18 mouse cellular contexts compared by ENCODE assay signal in the genomic region with DNA sequence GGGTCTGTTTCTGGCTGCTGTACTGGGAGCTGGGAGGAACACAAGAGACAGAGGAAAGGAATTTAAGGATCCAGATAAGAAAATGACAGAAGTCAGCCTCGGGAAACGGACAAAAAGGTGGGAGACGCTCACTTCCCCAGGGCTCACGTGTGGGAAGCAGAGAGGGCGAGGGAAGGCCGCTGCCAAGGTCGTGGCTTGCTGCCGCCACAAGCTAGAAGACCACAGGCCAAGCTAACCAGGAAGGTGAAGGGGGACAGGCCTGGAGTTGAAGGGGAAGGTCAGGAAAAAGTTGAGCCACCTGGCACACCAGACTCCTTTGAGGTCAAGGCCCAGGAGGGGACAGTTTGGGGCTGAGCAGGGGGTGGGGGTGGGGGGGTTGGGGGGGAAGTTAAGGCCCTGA. TPM values are rescaled to one million over a fixed set of nuclear protein-coding genes. Genes with fewer than 3 reads are reported as not detected.
DNase-seq lines count a peak whose midpoint lies in the region; ATAC-seq and TF ChIP-seq lines count a peak whose summit lies in the region.
"Had no signal": no experiment of that assay in that cellular context is flagged by ENCODE, and none has a peak within 500 bp of the region (broad histone marks: within the 10 kb centered on the region; RNA-seq: fewer than 3 reads in every experiment).

No protein-coding gene starts in this region.

- TF ChIP-seq POLR2A in kidney, adult 2 months (IDR thresholded peaks at IDR 0.05; ENCODE audit: low read depth, low read length): no peak

- ATAC-seq in embryonic facial prominence, embryonic 12.5 days (ENCODE audit: insufficient number of reproducible peaks, insufficient read depth, low FRiP score, low TSS enrichment): no peak
- ATAC-seq: inflammation-experienced regulatory T-cells, adult 6 months had no signal

- WGBS in kidney, adult 2 months: 52% methylated on average over 8 of the region's 8 CpGs
- WGBS in embryonic facial prominence, embryonic 12.5 days: 64% methylated on average over 8 of the region's 8 CpGs

- no peak overlapping the region for H3K4me2 ChIP-seq in embryonic facial prominence, embryonic 12.5 days (replicated peaks)
- H3K4me2 ChIP-seq: limb, embryonic 12.5 days; midbrain, embryonic 11.5 days had no signal

- no peaks in the 10 kb centered on the region for H3K9me3 ChIP-seq in embryonic facial prominence, embryonic 12.5 days
- H3K9me3 ChIP-seq: limb, embryonic 12.5 days had no signal

- peak overlapping the region; percentile 78 for H3K27ac ChIP-seq in gastrocnemius, adult 2 months
- H3K27ac ChIP-seq in kidney, adult 2 months (ENCODE audit: insufficient read depth, low read depth, low read length): peak overlapping the region; percentile 11; the same call in 1 of the 2 replicates
- peak overlapping the region; percentile 42; the same call in 1 of the 2 replicates for H3K27ac ChIP-seq in embryonic facial prominence, embryonic 12.5 days
- H3K27ac ChIP-seq: limb, embryonic 12.5 days had no signal

- H3K9ac ChIP-seq in embryonic facial prominence, embryonic 12.5 days: no peak overlapping the region
- H3K9ac ChIP-seq: limb, embryonic 12.5 days had no signal

- intact Hi-C loops in gastrocnemius, adult 2 months (cut with DNase I): no loop called here

- H3K4me1 ChIP-seq in kidney, adult 2 months (ENCODE audit: control insufficient read depth, insufficient read depth, low read length): peaks cover 6% of the 10 kb centered on the region; the same call in 1 of the 2 replicates
- peaks cover 14% of the 10 kb centered on the region for H3K4me1 ChIP-seq in embryonic facial prominence, embryonic 12.5 days

- TF ChIP-seq CTCF in gastrocnemius, adult 2 months (IDR thresholded peaks at IDR 0.05): no peak
- no peak for TF ChIP-seq CTCF in kidney, adult 2 months (conservative IDR thresholded peaks at IDR 0.05; ENCODE audit: insufficient read depth, insufficient read length, low read depth, low read length)

- no peaks in the 10 kb centered on the region for H3K27me3 ChIP-seq in kidney, adult 2 months (replicated peaks; ENCODE audit: control insufficient read depth, insufficient read depth, low read length)
- H3K27me3 ChIP-seq in embryonic facial prominence, embryonic 12.5 days: no peaks in the 10 kb centered on the region
- H3K27me3 ChIP-seq: limb, embryonic 12.5 days had no signal

- no peaks in the 10 kb centered on the region for H3K36me3 ChIP-seq in kidney, adult 2 months (ENCODE audit: control insufficient read depth, insufficient read depth, low read length)
- no peaks in the 10 kb centered on the region for H3K36me3 ChIP-seq in embryonic facial prominence, embryonic 12.5 days
- H3K36me3 ChIP-seq: limb, embryonic 12.5 days had no signal

- DNase-seq in gastrocnemius, adult 2 months: no peak
- DNase-seq in gastrocnemius, postnatal 10 days: no peak
- DNase-seq in kidney, adult 2 months: no peak
- DNase-seq in kidney, postnatal 10 days: no peak
- DNase-seq in 416B (ENCODE audit: low read depth): peak; percentile 57
- DNase-seq in urinary bladder, postnatal 25 days (ENCODE audit: low spot score): no peak
- DNase-seq in urinary bladder, adult 2 months (ENCODE audit: low spot score): no peak
- DNase-seq: cerebellum, adult 8-10 months; embryo, embryonic 11 days; lung, postnatal 10 days; right cerebral cortex, postnatal 14 days; thymus, adult 2 months had no signal

- H3K4me3 ChIP-seq in gastrocnemius, adult 2 months: no peak overlapping the region
- no peak overlapping the region for H3K4me3 ChIP-seq in kidney, adult 2 months (ENCODE audit: insufficient read depth, low read depth, low read length)
- H3K4me3 ChIP-seq in embryonic facial prominence, embryonic 12.5 days: no peak overlapping the region
- H3K4me3 ChIP-seq: erythroblast, embryonic 14.5 days; limb, embryonic 12.5 days; myocyte had no signal

RNA-seq across cellular contexts. Expression of a gene that starts 10.2 kb away (rescaled TPM):
- total RNA-seq in gastrocnemius, adult 2 months (2021): 10 to 100 TPM; 11.8 to 16.9 TPM
- 10 to 100 TPM; 49.8 to 58.0 TPM for total RNA-seq in gastrocnemius, postnatal 10 days (2021)
- 35.5 and 42.8 TPM in 2 replicates for polyA plus RNA-seq in kidney, adult 2 months (2012; rRNA removed)
- 38.8 and 40.6 TPM in 2 replicates for polyA plus RNA-seq in embryonic facial prominence, embryonic 12.5 days (2016; fragmentation: Nextera tagmentation; extraction: Ambion mirVana)
- 75.6 and 92.2 TPM in 2 replicates for polyA plus RNA-seq in urinary bladder, adult 2 months (2012; rRNA removed)

RNA-seq across cellular contexts. Expression of a gene that starts 58.5 kb away (rescaled TPM):
- total RNA-seq in gastrocnemius, adult 2 months (2021): not detected
- under 1 TPM; 0.19 to 0.36 TPM for total RNA-seq in gastrocnemius, postnatal 10 days (2021)
- polyA plus RNA-seq in kidney, adult 2 months (2012; rRNA removed): 0.33 and 0.58 TPM in 2 replicates
- 0.31 TPM in 2 replicates for polyA plus RNA-seq in embryonic facial prominence, embryonic 12.5 days (2016; fragmentation: Nextera tagmentation; extraction: Ambion mirVana)
- 0.29 and 0.40 TPM in 2 replicates for polyA plus RNA-seq in urinary bladder, adult 2 months (2012; rRNA removed)

RNA-seq across cellular contexts. Expression of a gene that starts 59.3 kb away (rescaled TPM):
- total RNA-seq in gastrocnemius, adult 2 months (2021): 1,000 to 10,000 TPM; 1,479 to 2,293 TPM
- total RNA-seq in gastrocnemius, postnatal 10 days (2021): 100 to 1,000 TPM; 703 to 712 TPM
- polyA plus RNA-seq in kidney, adult 2 months (2012; rRNA removed): 1,123 and 1,352 TPM in 2 replicates
- polyA plus RNA-seq in embryonic facial prominence, embryonic 12.5 days (2016; fragmentation: Nextera tagmentation; extraction: Ambion mirVana): 1,075 and 1,101 TPM in 2 replicates
- polyA plus RNA-seq in urinary bladder, adult 2 months (2012; rRNA removed): 740 and 949 TPM in 2 replicates

Comparison
In these comparisons a context has a peak if more than half of its experiments do, and no peak if none do; other contexts are left out.
1. H3K27ac ChIP-seq: peak in every context shown above with its lines; median percentile 78 in gastrocnemius, adult 2 months; 42 in embryonic facial prominence, embryonic 12.5 days; 11 in kidney, adult 2 months.